Mouse (Mus musculus) C2C12 (cell line): Measurements from ENCODE around the gene Tanc1.

ENCODE experiments used
- CEBPB ChIP-seq: IDR thresholded peaks from one replicate; pipeline ENCODE4 v1.6.1; 2011; ENCODE audit warnings: low read depth, mild to moderate bottlenecking, control low read depth, moderate library complexity
- CTCF ChIP-seq: IDR thresholded peaks from one replicate; pipeline ENCODE4 v1.5.1; 2011; ENCODE audit not compliant: control insufficient read depth, insufficient read depth, insufficient read length
- FOSL1 ChIP-seq: IDR thresholded peaks from one replicate; pipeline ENCODE4 v1.8.0; 2011; ENCODE audit warnings: mild to moderate bottlenecking, low read length; ENCODE audit not compliant: poor library complexity, insufficient read depth, severe bottlenecking

DNA sequence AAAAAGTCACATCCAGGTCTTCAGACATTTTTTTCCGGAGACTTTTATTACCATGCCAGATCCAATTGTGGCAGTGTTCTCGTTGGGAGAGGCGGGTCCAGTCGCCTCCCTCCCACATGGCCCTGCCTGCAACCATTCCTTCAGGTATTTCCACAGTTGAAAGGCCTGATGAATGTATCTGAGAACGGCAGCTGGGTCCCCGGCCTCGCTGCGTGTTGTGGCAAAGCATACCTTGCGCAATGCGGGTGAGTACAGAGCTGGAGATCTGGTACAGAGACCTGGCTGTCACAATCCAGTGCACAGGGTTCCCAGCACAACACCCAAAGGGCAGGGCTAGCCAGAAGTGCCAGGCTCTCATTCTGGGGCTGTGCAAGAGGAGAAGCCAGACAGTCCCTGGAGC lies 167.5 kb downstream of the Tanc1 start:
- TF ChIP-seq CTCF (no peak), CEBPB (no peak), FOSL1 (no peak)
